Mouse (Mus musculus) heart, embryonic 14.5 days (tissue): ENCODE data around the gene Dpp10. TPM values are rescaled to one million over a fixed set of nuclear protein-coding genes. Genes with fewer than 3 reads are reported as not detected.

Source experiments
- ATAC-seq: fragments of 200-750 bp; cut with Nextera tagmentation; 2 replicates; pipeline ENCODE4 v1.8.0; 2017; ENCODE audit warnings: low read depth, moderate TSS enrichment; ENCODE audit not compliant: insufficient number of reproducible peaks, insufficient read depth, low FRiP score
- H3K27ac ChIP-seq, 2 experiments: fragments of 200-500 bp in 1 of 2; fragments of 300-500 bp in 1 of 2; sonication (generic) in 1 of 2; replicated peaks in 1 of 2; 2 replicates each; pipeline ENCODE4 v1.5.1; 2012 to 2014; ENCODE audit warnings: low read depth in 2 of 2, low read length in 2 of 2, control low read depth in 1 of 2, mild to moderate bottlenecking in 1 of 2, mixed read lengths in 1 of 2; ENCODE audit not compliant: control insufficient read depth in 1 of 2, insufficient read depth in 1 of 2
- H3K27me3 ChIP-seq: fragments of 300-500 bp; sonication (generic); 2 replicates; pipeline ENCODE4 v1.6.1; 2014; ENCODE audit warnings: mild to moderate bottlenecking, low read length, control low read depth; ENCODE audit not compliant: control insufficient read depth, insufficient read depth
- H3K36me3 ChIP-seq: fragments of 300-500 bp; sonication (generic); 2 replicates; pipeline ENCODE4 v1.6.1; 2014; ENCODE audit warnings: mild to moderate bottlenecking, control low read depth, low read length, mixed read lengths; ENCODE audit not compliant: control insufficient read depth, insufficient read depth
- H3K4me1 ChIP-seq, 2 experiments: fragments of 200-500 bp in 1 of 2; fragments of 300-500 bp in 1 of 2; sonication (generic) in 1 of 2; 2 replicates each; pipeline ENCODE4 v1.6.1; 2012 to 2014; ENCODE audit warnings: low read length in 2 of 2, control low read depth in 1 of 2, mixed read lengths in 1 of 2; ENCODE audit not compliant: control insufficient read depth in 2 of 2, insufficient read depth in 2 of 2
- H3K4me2 ChIP-seq: fragments of 300-500 bp; sonication (generic); 2 replicates; pipeline ENCODE4 v1.6.1; 2014; ENCODE audit warnings: mild to moderate bottlenecking, low read length
- H3K4me3 ChIP-seq, 2 experiments: fragments of 200-500 bp in 1 of 2; fragments of 300-500 bp in 1 of 2; sonication (generic) in 1 of 2; 2 replicates each; pipeline ENCODE4 v1.5.1; 2012 to 2014; ENCODE audit warnings: low read length in 2 of 2, mild to moderate bottlenecking in 2 of 2, control low read depth in 1 of 2, low read depth in 1 of 2, moderate library complexity in 1 of 2; ENCODE audit not compliant: control insufficient read depth in 1 of 2, insufficient read depth in 1 of 2
- H3K9ac ChIP-seq: fragments of 300-500 bp; sonication (generic); 2 replicates; pipeline ENCODE4 v1.6.1; 2014; ENCODE audit warnings: mild to moderate bottlenecking, low read length
- H3K9me3 ChIP-seq: fragments of 300-500 bp; sonication (generic); 2 replicates; pipeline ENCODE4 v1.6.1; 2016; ENCODE audit warnings: low read length, control low read depth; ENCODE audit not compliant: control insufficient read depth
- WGBS: fragments of 180-500 bp; shearing (Covaris S2); extraction: QIAGEN DNeasy Blood & Tissue Kit; methylation state at CpG from one replicate; pipeline ENCODE4 v1.1.7; 2014; 5-methylcytosine and 5-hydroxymethylcytosine counted together
- polyA plus RNA-seq: library from polyadenylated mRNA; unstranded; fragments of >200 nt; fragmentation: Nextera tagmentation; extraction: Ambion mirVana; gene quantifications from 2 replicates; pipeline ENCODE4 v1.2.1, GENCODE M21; 2014

The Dpp10 gene
- polyA plus RNA-seq, 1 experiment from 2014 or later = 0.12 TPM

- Histone ChIP-seq H3K4me3 (no peak overlapping the region), H3K9ac (no peak overlapping the region), H3K4me2 (no peak overlapping the region), H3K4me1 (no peaks in the 10 kb centered on the region), H3K27me3 (no peaks in the 10 kb centered on the region), H3K9me3 (no peaks in the 10 kb centered on the region), H3K36me3 (no peaks in the 10 kb centered on the region), H3K27ac (no peak overlapping the region)
- 85% methylated on average over 1 of the region's 1 CpGs for whole genome bisulfite sequencing
- no peak for ATAC-seq
Observed at GRCm38 (mm10) chr1:123542496-123542895, 502.9 kb downstream of the Dpp10 start.

- Histone ChIP-seq H3K4me2 (no peak overlapping the region), H3K9ac (no peak overlapping the region), H3K4me3 (no peak overlapping the region), H3K36me3 (no peaks in the 10 kb centered on the region), H3K27ac (no peak overlapping the region), H3K9me3 (no peaks in the 10 kb centered on the region), H3K4me1 (no peaks in the 10 kb centered on the region), H3K27me3 (no peaks in the 10 kb centered on the region)
- WGBS = 30% methylated on average over 1 of the region's 1 CpGs
- ATAC-seq = no peak
Observed at GRCm38 (mm10) chr1:123467729-123468128, 577.6 kb downstream of the Dpp10 start.

- Histone ChIP-seq H3K9me3 (no peaks in the 10 kb centered on the region), H3K27ac (no peak overlapping the region), H3K4me3 (no peak overlapping the region), H3K4me2 (no peak overlapping the region), H3K36me3 (no peaks in the 10 kb centered on the region), H3K4me1 (no peaks in the 10 kb centered on the region), H3K9ac (no peak overlapping the region), H3K27me3 (no peaks in the 10 kb centered on the region)
- WGBS = 20% methylated on average over 1 of the region's 1 CpGs
- ATAC-seq = no peak
Observed at GRCm38 (mm10) chr1:123414163-123414562, 631.2 kb downstream of the Dpp10 start.

GRCm38 (mm10) chr1:123351300-123351699 is 694.1 kb downstream of the Dpp10 start:
- Histone ChIP-seq H3K9ac (no peak overlapping the region), H3K4me3 (no peak overlapping the region), H3K36me3 (no peaks in the 10 kb centered on the region), H3K4me2 (no peak overlapping the region), H3K9me3 (no peaks in the 10 kb centered on the region), H3K4me1 (no peaks in the 10 kb centered on the region), H3K27ac (no peak overlapping the region), H3K27me3 (no peaks in the 10 kb centered on the region)
- 54% methylated on average over 2 of the region's 2 CpGs for WGBS
- ATAC-seq = no peak

GRCm38 (mm10) chr1:123337877-123338276 is 707.5 kb downstream of the Dpp10 start:
- no peak for ATAC-seq

GRCm38 (mm10) chr1:123316886-123317285 is 728.5 kb downstream of the Dpp10 start:
- ATAC-seq = no peak
- 86% methylated on average over 2 of the region's 2 CpGs for WGBS
- Histone ChIP-seq H3K4me3 (no peak overlapping the region), H3K36me3 (no peaks in the 10 kb centered on the region), H3K9ac (no peak overlapping the region), H3K27me3 (no peaks in the 10 kb centered on the region), H3K4me2 (no peak overlapping the region), H3K9me3 (no peaks in the 10 kb centered on the region), H3K4me1 (no peaks in the 10 kb centered on the region), H3K27ac (no peak overlapping the region)

More at GRCm38 (mm10) chr1:123337877-123338276, 707.5 kb downstream of the Dpp10 start:
- H3K4me3 ChIP-seq = no peak overlapping the region
- H3K27me3 ChIP-seq = no peaks in the 10 kb centered on the region
- WGBS = 35% methylated on average over 1 of the region's 1 CpGs
- no peak overlapping the region for H3K9ac ChIP-seq
- H3K9me3 ChIP-seq = peaks cover 4% of the 10 kb centered on the region; the same call in 1 of the 2 replicates
- no peak overlapping the region for H3K27ac ChIP-seq
- H3K4me1 ChIP-seq = no peaks in the 10 kb centered on the region
- H3K4me2 ChIP-seq = no peak overlapping the region
- H3K36me3 ChIP-seq = no peaks in the 10 kb centered on the region
